Mouse (Mus musculus): Measurements from ENCODE around the gene Rhbg.
"Not testable (repeated sequence)": the region's sequence is repeated elsewhere in the genome, so short reads cannot be mapped to it uniquely, and the experiment has no call there.

Rhbg gene

GRCm38 (mm10) chr3:88254268-88254926 lies at the start of gene Rhbg:
Gene Rhbg (minus strand): TSS chr3:88254709.
- peak; percentile 84 for DNase-seq

DNA sequence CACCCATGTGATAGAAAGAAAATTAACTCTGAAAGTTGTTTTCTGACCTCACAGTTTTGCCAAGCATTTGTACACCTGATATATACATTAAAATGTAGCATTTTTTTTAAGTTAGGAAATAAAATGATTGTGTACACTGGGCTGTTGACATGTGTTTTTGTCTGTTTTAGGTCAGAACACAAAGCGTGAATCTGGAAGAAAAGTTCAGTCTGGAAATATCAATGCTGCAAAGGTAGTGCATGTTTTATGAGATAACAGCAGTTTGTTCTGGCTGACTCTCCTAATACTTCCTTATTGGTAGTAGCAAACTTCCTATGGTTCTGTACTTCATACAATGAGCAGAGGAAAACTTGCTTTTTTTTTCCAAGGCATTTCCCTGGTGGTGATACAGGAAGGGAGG lies 44.7 kb upstream of the Rhbg start:
- DNase-seq = no peak

GRCm38 (mm10) chr3:88297321-88297851 lies 42.9 kb upstream of the Rhbg start:
- DNase-seq = no peak

GRCm38 (mm10) chr3:88296561-88297318 lies 42.2 kb upstream of the Rhbg start, which contains the start of the genes Tsacc and Cct3:
Gene Tsacc (minus strand): TSS chr3:88296999.
Gene Cct3 (plus strand): TSS chr3:88297116.
- peak; percentile 95 for DNase-seq

GRCm38 (mm10) chr3:88296110-88296560 lies 41.6 kb upstream of the Rhbg start:
- DNase-seq = no peak

GRCm38 (mm10) chr3:88295272-88295671 lies 40.8 kb upstream of the Rhbg start:
- DNase-seq = not testable (repeated sequence)

DNA sequence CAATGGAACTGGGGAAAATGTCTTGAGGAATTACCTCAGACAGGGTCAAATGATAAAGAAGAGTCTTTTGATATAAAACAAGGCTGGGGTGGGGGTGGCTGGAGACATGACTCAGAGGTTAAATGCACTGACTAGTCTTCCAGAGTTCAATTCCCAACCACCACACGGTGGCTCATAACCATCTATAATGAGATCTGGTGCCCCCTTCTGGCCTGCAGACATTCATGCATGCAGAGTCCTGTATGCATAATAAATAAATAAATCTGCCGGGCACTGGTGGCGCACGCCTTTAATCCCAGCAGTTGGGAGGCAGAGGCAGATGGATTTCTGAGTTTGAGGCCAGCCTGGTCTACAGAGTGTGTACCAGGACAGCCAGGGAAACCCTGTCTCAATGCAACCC lies 37.5 kb upstream of the Rhbg start:
- peak; percentile 17 for DNase-seq

GRCm38 (mm10) chr3:88288133-88288713 lies 33.7 kb upstream of the Rhbg start:
- DNase-seq = not testable (repeated sequence)

GRCm38 (mm10) chr3:88287110-88287509 lies 32.6 kb upstream of the Rhbg start, which contains the start of gene Gm38392:
Gene Gm38392 (minus strand): TSS chr3:88287210.
- no peak for DNase-seq

- not testable (repeated sequence) for DNase-seq
Measured at GRCm38 (mm10) chr3:88285565-88285895, 31.0 kb upstream of the Rhbg start.

- not testable (repeated sequence) for DNase-seq
Measured at GRCm38 (mm10) chr3:88284815-88285564, 30.5 kb upstream of the Rhbg start.

- DNase-seq = not testable (repeated sequence)
Measured at GRCm38 (mm10) chr3:88281141-88281916, 26.8 kb upstream of the Rhbg start.

GRCm38 (mm10) chr3:88280035-88280434 lies 25.5 kb upstream of the Rhbg start:
- no peak for DNase-seq

DNA sequence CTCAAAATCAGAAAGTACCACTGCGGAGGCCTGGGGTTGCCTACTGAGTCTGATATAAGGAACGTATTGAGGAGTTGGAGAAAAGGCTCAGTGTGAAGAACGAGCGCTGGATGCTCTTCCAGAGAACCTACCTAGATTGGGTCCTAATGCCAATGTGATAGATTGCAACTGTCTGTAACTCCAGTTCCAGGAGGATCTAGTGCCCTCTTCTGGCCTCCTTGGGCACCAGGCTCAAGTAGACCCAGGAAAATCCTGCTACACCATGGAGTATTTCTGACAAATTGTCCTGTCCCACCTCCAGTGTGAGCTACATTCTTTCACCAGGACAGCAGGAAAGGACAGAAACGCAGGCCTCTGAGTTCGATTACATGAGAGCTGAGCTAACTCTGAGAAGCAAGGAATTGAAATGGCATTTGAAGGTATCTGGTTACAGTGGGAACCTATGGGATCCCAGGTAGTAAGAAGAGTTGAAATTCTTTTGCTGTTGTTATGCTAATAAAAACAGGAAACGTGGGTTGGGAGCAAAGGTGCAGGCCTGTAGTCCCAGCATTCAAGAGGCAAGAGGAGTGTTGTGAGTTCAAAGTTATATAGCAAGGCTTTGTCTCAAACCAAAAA lies 22.1 kb upstream of the Rhbg start:
- peak; percentile 49 for DNase-seq

DNA sequence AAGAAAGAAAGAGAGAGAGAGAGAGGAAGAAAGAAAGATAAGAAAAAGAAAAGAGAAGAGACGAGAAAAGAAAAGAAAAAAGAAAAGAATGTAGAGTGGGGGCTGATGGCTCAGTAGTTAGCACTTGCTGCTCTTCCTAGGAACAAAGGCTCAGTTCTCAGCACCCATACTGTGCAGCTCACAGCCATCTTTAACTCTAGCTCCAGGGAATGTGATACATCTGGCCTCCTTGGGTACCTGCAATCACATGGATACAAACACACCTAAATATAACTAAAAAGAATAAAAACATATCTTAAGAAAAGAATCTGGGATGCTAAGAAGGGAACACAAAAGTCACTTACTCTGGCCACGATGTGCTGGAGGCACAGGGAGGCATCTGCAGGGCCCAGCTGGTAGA lies 21.6 kb upstream of the Rhbg start:
- no peak for DNase-seq

GRCm38 (mm10) chr3:88274002-88274401 lies 19.5 kb upstream of the Rhbg start:
- no peak for DNase-seq

DNA sequence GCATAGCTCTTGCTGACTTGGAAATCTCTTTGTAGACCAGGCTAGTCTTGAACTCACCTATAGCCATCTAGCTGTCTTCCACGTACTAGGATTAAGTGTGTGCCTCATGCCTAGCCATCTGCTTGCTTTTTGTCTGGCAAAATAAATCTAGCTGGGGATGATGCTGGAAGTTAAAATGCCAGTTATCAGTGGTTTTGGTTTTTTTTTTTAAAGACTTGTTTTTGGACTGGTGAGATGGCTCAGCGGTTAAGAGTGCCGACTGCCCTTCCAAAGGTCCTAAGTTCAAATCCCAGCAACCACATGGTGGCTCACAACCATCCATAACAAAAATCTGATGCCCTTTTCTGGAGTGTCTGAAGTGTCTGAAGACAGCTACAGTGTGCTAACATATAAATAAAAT lies 17.4 kb upstream of the Rhbg start:
- no peak for DNase-seq

- not testable (repeated sequence) for DNase-seq
Measured at GRCm38 (mm10) chr3:88271298-88271697, 16.8 kb upstream of the Rhbg start.

GRCm38 (mm10) chr3:88268991-88269390 lies 14.5 kb upstream of the Rhbg start:
- no peak for DNase-seq

GRCm38 (mm10) chr3:88268014-88268413 lies 13.5 kb upstream of the Rhbg start:
- DNase-seq = not testable (repeated sequence)

DNA sequence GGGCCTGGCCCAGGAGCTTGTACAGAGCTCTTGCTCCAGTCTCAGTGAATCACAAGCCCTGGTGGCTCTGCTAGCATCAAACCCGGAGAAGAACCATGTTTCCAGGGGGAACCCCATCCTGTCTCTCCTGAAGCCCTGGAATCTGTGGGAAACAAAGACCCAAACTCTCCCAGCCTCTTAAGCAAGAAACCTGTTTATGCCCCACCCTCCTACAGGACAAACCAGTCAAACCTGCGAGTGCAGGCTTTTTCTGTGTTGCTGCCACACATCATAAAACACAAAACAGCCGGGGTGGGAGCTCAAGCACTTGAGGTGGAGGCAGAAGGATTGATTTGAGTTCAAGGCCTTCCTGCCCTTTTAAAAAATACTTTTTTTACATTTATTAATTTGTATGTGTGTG lies 7.8 kb upstream of the Rhbg start:
- DNase-seq = no peak

DNA sequence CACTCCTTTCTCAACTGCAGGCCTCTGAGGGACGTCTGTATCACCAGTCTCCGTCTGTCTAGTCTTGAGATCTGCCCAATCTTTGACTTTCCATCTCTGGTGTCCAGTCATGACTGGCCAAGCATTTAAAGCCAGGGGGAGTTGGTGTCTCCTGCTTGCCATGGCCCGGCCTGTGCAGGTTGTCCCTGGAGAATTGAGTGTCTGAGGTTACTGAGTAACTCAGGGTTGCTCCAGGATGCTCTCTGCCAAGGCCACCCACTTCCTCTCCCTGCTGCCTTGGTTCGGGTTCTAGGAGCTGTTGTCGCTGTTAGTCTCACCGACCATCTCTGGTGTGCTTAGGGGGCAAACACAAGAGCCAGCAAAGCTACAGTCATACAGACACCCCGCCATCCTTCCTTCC lies 1.9 kb upstream of the Rhbg start:
- no peak for DNase-seq
